ENCODE assay signal across 22 mouse cellular contexts in the genomic region with DNA sequence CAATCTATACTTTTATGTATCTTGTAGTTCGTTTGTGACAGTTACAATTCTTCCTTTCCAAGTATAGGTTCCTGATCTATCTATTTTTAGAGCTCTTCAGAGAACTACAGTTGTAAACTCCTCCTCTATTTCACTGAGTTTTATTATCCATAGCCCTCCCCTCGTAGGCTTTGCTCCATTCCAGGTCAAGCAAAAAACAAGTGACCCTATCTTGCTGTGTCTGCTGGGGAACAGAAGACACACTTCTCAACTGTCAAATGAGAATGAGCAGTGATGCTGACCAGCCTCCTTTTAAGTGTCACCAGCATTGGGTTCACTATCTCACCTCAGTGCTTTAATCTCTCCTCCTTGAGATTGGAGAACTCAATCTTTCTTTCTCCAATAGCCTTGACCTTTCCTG.
DNase-seq lines count a peak whose midpoint lies in the region; ATAC-seq lines count a peak whose summit lies in the region.
"Had no signal": no experiment of that assay in that cellular context is flagged by ENCODE, and none has a peak within 500 bp of the region (broad histone marks: within the 10 kb centered on the region; RNA-seq: fewer than 3 reads in every experiment).

No protein-coding gene starts in this region.

- H3K27ac ChIP-seq in heart, embryonic 11.5 days (ENCODE audit: low read depth, low read length), result peak overlapping the region; percentile 42; the same call in 1 of the 2 replicates
- peak overlapping the region; percentile 77 for H3K27ac ChIP-seq in heart, embryonic 13.5 days (replicated peaks)
- peak overlapping the region; percentile 59 for H3K27ac ChIP-seq in heart, embryonic 15.5 days
- H3K27ac ChIP-seq: embryonic facial prominence, embryonic 13.5 days; embryonic facial prominence, embryonic 15.5 days; forebrain, embryonic 10.5 days; forebrain, embryonic 12.5 days had no signal

- H3K27me3 ChIP-seq in heart, embryonic 11.5 days (ENCODE audit: control insufficient read depth, insufficient read depth, low read length), result no peaks in the 10 kb centered on the region
- H3K27me3 ChIP-seq in heart, embryonic 13.5 days (replicated peaks), result no peaks in the 10 kb centered on the region
- no peaks in the 10 kb centered on the region for H3K27me3 ChIP-seq in heart, embryonic 15.5 days
- H3K27me3 ChIP-seq: embryonic facial prominence, embryonic 13.5 days; embryonic facial prominence, embryonic 15.5 days; forebrain, embryonic 12.5 days had no signal

- H3K9ac ChIP-seq in heart, embryonic 11.5 days (ENCODE audit: low read depth, low read length), result no peak overlapping the region
- H3K9ac ChIP-seq in heart, embryonic 13.5 days, result no peak overlapping the region
- no peak overlapping the region for H3K9ac ChIP-seq in heart, embryonic 15.5 days
- H3K9ac ChIP-seq: embryonic facial prominence, embryonic 13.5 days; embryonic facial prominence, embryonic 15.5 days; forebrain, embryonic 12.5 days had no signal

- H3K4me1 ChIP-seq in heart, embryonic 11.5 days (ENCODE audit: control insufficient read depth, insufficient read depth, low read length), result no peaks in the 10 kb centered on the region
- H3K4me1 ChIP-seq in heart, embryonic 13.5 days, result peaks cover 16% of the 10 kb centered on the region
- peaks cover 10% of the 10 kb centered on the region for H3K4me1 ChIP-seq in heart, embryonic 15.5 days (replicated peaks)
- H3K4me1 ChIP-seq: embryonic facial prominence, embryonic 13.5 days; embryonic facial prominence, embryonic 15.5 days; forebrain, embryonic 10.5 days; forebrain, embryonic 12.5 days had no signal

- no peak overlapping the region for H3K4me3 ChIP-seq in heart, embryonic 11.5 days (ENCODE audit: low read depth, low read length)
- H3K4me3 ChIP-seq in heart, embryonic 13.5 days, result no peak overlapping the region
- H3K4me3 ChIP-seq in heart, embryonic 15.5 days, result no peak overlapping the region
- H3K4me3 ChIP-seq: embryonic facial prominence, embryonic 13.5 days; embryonic facial prominence, embryonic 15.5 days; erythroblast, embryonic 14.5 days; forebrain, embryonic 10.5 days; forebrain, embryonic 12.5 days had no signal

- H3K9me3 ChIP-seq in heart, embryonic 11.5 days (replicated peaks; ENCODE audit: control insufficient read depth, low read length), result no peaks in the 10 kb centered on the region
- no peaks in the 10 kb centered on the region for H3K9me3 ChIP-seq in heart, embryonic 13.5 days
- H3K9me3 ChIP-seq in heart, embryonic 15.5 days (replicated peaks), result no peaks in the 10 kb centered on the region
- H3K9me3 ChIP-seq: embryonic facial prominence, embryonic 13.5 days; embryonic facial prominence, embryonic 15.5 days; forebrain, embryonic 10.5 days; forebrain, embryonic 12.5 days had no signal

- H3K36me3 ChIP-seq in heart, embryonic 11.5 days (ENCODE audit: control insufficient read depth, insufficient read depth, low read length), result no peaks in the 10 kb centered on the region
- no peaks in the 10 kb centered on the region for H3K36me3 ChIP-seq in heart, embryonic 13.5 days
- no peaks in the 10 kb centered on the region for H3K36me3 ChIP-seq in heart, embryonic 15.5 days
- H3K36me3 ChIP-seq: embryonic facial prominence, embryonic 13.5 days; embryonic facial prominence, embryonic 15.5 days; forebrain, embryonic 10.5 days; forebrain, embryonic 12.5 days had no signal

- 22% methylated on average over 2 of the region's 2 CpGs for WGBS in heart, embryonic 11.5 days (ENCODE audit: insufficient replicate concordance)
- 14% methylated on average over 2 of the region's 2 CpGs for WGBS in heart, embryonic 13.5 days
- WGBS in heart, embryonic 15.5 days, result 28% methylated on average over 2 of the region's 2 CpGs

- ATAC-seq in heart, embryonic 11.5 days (replicated peaks; ENCODE audit: insufficient number of reproducible peaks, low FRiP score, low TSS enrichment), result peak; percentile 81
- peak; percentile 66; the same call in 1 of the 2 replicates for ATAC-seq in heart, embryonic 13.5 days (ENCODE audit: extremely low read depth, insufficient number of reproducible peaks, low FRiP score, low TSS enrichment)
- ATAC-seq in heart, embryonic 15.5 days (replicated peaks; ENCODE audit: insufficient number of reproducible peaks, insufficient read depth, low FRiP score, low read depth), result peak; percentile 66; the same call in 1 of the 2 replicates
- ATAC-seq: forebrain, embryonic 14.5 days had no signal

- no peak overlapping the region for H3K4me2 ChIP-seq in heart, embryonic 11.5 days
- peak overlapping the region; percentile 35 for H3K4me2 ChIP-seq in heart, embryonic 13.5 days
- peak overlapping the region; percentile 18; the same call in 1 of the 2 replicates for H3K4me2 ChIP-seq in heart, embryonic 15.5 days
- H3K4me2 ChIP-seq: embryonic facial prominence, embryonic 13.5 days; embryonic facial prominence, embryonic 15.5 days; forebrain, embryonic 12.5 days had no signal

- no peak for DNase-seq in heart, adult 18-20 months
- DNase-seq in heart, postnatal 4 days, result no peak
- no peak for DNase-seq in heart, adult 9 months (ENCODE audit: low spot score in 2 of 2)
- DNase-seq: adrenal gland, adult 2 months; adrenal gland, postnatal 10 days; adrenal gland, postnatal 25 days; cerebellum, adult 11 months; cerebellum, adult 18-20 months; cerebellum, adult 8-10 months; cerebellum, adult 9-11 months; cerebellum, postnatal 14 days; cerebellum, postnatal 36 days; embryo, embryonic 11 days had no signal
